Mouse (Mus musculus) B cell, adult 62 days (primary cell): ENCODE results near the gene Bmf. TPM values are rescaled to one million over a fixed set of nuclear protein-coding genes. Genes with fewer than 3 reads are reported as not detected.

Experiments
- total RNA-seq: library from RNA; stranded (reverse); gene quantifications from 4 replicates; pipeline ENCODE4 v1.2.4, GENCODE M21; 2023

Gene Bmf
- total RNA-seq = 74.2 to 92.6 TPM (median 83.0 TPM) in 4 replicates

GRCm38 (mm10) chr2:118549507-118550473, at the start of gene Bmf:
Bmf (minus strand) TSS chr2:118549687.

GRCm38 (mm10) chr2:118597673-118598568, 48.4 kb upstream of the Bmf start, which contains the start of gene Bub1b:
Bub1b (plus strand) TSS chr2:118598211.

GRCm38 (mm10) chr2:118479550-118479909, 70.0 kb downstream of the Bmf start, which contains the start of gene Srp14:
Srp14 (minus strand) TSS chr2:118479711.

Other genes with a start within 250 kb of the Bmf start
- 0.13 to 0.63 TPM (median 0.27 TPM) in 4 replicates for gene Gpr176, start 176.3 kb downstream of the Bmf start, total RNA-seq
- gene Eif2ak4, start 161.1 kb downstream of the Bmf start, total RNA-seq = 51.6 to 56.6 TPM (median 53.6 TPM) in 4 replicates
- gene Srp14, start 70.0 kb downstream of the Bmf start, total RNA-seq = 99.0 to 112 TPM (median 104 TPM) in 4 replicates
- 2.3 to 4.0 TPM (median 3.4 TPM) in 4 replicates for gene Bub1b, start 48.5 kb upstream of the Bmf start, total RNA-seq
- 2.2 to 10.1 TPM (median 4.0 TPM) in 4 replicates for gene Pak6, start 113.6 kb upstream of the Bmf start, total RNA-seq
- 0.46 to 0.88 TPM (median 0.69 TPM) in 4 replicates for gene Ankrd63, start 154.3 kb upstream of the Bmf start, total RNA-seq
- gene Plcb2, start 178.8 kb upstream of the Bmf start, total RNA-seq = 96.3 to 113 TPM (median 107 TPM) in 4 replicates
- 19.0 to 21.6 TPM (median 20.0 TPM) in 4 replicates for gene Inafm2, start 196.1 kb upstream of the Bmf start, total RNA-seq
- 0.12 to 0.33 TPM in 2 of 4 replicates, not detected in the others for gene Ccdc9b, start 213.0 kb upstream of the Bmf start, total RNA-seq
- gene Phgr1, start 223.1 kb upstream of the Bmf start, total RNA-seq = not detected in 4 replicates
- gene Disp2, start 230.0 kb upstream of the Bmf start, total RNA-seq = not detected in 4 replicates